Mouse (Mus musculus) small intestine, adult 2 months (tissue): ENCODE data around the gene H3f3a.

Source experiments
- CTCF ChIP-seq: fragments of 200-500 bp; IDR thresholded peaks from 2 replicates; pipeline ENCODE4 v1.5.1; 2012; ENCODE audit warnings: low read depth, mild to moderate bottlenecking, control low read depth, inconsistent platforms, low read length, moderate library complexity, mixed read lengths; ENCODE audit not compliant: insufficient replicate concordance, insufficient read length; ENCODE audit errors: extremely low read depth
- POLR2A ChIP-seq: fragments of 200-500 bp; IDR thresholded peaks from 2 replicates; pipeline ENCODE4 v1.6.1; 2012; ENCODE audit warnings: low read depth, mild to moderate bottlenecking, control low read depth, inconsistent platforms, low read length, moderate library complexity

DNA sequence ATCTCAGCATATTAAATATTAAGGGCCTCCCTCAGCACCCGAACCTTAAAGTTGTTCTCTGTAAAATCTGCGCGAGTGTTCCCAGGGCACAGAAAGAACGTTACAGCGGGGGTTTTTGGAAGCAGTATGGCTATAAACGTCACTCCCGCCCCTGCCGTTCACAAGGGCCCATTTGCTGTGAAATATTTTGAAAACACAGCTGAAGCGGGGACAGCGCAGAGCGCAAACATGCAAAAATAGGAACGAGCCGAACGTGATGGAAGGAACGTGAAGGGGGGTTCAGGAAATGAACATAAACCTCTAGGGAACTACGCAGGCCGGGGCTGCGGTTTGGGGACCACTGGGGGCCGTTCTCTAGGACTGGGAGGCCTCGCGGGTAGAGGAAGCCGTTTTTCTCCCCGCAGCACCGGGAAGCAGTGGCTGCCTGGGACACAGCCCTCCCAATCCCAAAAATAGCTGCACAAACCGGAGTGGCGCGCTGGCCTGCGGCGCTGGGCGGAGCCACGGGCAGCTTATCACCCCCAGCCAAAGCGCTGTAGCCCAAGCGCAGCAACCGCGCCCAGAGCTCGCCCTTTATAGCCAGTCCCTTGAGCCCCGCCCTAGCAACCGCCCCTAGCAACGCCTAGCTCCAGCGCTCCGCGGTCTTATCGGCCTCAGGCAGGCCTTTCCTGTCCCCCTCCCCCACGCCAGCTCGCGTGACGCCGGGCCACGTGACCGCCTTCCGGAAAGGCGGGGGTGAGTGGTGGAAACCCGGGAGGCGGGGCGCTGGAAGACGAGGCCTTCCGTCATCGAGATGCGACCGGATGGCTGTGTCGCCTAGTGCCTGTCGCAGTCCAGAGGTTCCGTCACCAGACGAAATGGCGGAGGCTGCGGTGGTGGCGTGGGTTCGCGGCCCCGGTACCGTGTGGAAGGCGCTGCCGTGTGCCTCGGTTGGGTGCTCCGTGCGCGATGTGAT lies 36.9 kb upstream of the H3f3a start, which contains the start of gene Sde2:
- no peak for TF ChIP-seq CTCF
- peak; percentile 96 for TF ChIP-seq POLR2A
